Mouse (Mus musculus) naive thymus-derived CD4-positive, alpha-beta T cell, adult 2 months (primary cell): Measurements from ENCODE around the gene Rnf126.

ENCODE experiments used
- DNase-seq: peaks from one replicate; pipeline ENCODE4 v3.0.0-alpha.2; 2011; ENCODE audit warnings: low read depth

Rnf126 gene

DNA sequence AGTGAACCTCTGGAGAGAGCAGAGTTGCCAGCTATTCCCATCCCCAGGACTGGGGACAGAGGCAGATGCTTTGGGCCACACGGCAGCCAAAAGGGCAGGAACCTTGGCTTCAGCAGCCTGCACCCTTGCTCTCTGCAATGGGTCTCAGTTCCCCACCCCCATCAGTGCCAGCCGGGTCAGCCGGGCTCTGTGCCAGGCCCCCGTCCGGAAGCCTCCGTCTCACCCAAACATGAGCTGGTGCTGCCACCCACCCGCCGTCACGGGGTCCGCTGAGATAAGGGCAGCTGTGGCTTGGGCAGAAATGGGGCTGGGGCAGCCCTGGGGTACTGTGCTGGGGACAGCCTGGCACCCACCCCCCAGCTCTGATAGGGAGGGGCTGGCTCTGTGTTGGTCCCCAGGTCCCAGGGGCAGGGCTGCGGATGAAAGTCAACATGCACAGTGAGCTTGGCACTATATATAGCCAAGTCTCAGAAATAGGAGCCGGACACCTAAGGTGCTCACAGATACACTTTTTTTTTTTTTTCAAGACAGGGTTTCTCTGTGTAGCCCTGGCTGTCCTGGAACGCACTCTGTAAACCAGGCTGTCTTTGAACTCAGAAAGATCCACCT is 37.3 kb downstream of the Rnf126 start:
- no peak for DNase-seq

DNA sequence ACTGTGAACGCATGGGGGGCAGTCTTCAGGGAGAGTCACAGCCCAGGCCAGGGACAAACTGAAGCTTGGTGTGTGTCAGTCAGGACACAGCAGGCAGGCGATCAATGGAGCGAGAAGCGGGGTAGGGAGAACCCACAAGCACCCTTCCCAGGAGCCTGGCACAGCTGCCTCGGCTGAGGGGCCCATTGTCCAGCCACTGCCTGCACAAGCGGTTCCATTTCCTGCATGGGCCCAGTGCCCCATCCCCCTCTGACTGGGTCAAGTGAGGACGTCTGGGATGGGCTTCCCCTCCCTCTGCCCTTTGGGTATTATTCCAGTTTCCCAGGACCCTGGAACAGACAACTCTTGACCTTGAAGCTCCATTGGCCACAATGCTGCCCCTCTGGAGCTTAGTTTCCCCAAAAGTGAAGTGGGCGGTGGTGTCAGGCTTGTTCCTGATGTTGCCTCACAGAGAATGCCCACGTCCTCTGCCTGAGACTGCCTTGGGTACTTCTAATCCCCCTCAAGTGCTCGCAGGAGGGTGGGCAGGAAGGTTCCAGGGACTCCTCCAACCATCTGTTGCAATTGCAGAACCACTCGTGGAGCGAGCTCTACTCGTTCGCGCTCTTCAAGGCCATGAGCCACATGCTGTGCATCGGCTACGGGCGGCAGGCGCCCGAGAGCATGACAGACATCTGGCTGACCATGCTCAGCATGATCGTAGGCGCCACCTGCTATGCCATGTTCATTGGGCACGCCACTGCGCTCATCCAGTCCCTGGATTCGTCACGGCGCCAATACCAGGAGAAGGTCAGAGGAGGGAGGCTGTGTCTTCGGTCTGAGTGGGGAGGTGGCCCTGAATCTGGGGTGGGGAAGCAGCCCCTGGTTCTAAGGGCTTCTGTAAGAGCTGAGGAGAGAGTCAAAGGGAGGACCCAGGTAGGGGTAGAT is 38.2 kb downstream of the Rnf126 start:
- no peak for DNase-seq

DNA sequence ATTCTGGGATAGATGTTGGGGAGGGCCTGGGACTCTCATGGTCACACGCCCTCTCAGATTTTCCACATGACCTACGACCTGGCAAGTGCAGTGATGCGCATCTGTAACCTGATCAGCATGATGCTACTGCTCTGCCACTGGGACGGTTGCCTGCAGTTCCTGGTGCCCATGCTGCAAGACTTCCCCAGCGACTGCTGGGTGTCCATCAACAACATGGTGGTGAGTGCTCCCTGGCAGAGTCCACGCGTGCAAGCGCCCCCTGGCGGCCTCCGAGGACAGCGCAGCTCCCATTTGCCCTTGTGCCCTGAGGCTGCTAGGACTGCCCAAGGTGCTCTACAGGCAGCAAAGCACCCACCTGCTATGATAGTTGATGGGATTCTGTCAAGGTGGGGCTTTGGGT is 40.7 kb downstream of the Rnf126 start:
- peak; percentile 61 for DNase-seq

DNA sequence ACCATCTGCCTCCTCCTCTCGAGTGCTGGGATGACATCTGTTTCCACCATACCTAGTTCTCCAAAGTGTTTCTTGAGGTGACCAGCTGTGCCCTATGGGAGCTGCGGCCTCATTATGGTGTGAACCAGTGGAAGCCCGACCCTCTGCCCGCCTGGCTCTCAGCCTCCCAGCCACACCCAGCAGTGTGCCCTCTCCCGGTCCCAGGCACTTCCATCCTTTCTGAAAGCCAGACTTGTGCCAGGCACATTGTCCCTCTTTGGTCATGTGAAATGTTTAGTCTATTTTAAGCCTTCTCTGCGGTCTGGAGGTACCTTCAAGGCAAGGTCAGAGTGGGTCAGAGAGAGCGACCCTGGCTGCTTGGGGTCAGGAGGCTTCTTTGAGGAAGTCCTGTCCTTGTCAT is 43.1 kb downstream of the Rnf126 start:
- DNase-seq, result no peak

DNA sequence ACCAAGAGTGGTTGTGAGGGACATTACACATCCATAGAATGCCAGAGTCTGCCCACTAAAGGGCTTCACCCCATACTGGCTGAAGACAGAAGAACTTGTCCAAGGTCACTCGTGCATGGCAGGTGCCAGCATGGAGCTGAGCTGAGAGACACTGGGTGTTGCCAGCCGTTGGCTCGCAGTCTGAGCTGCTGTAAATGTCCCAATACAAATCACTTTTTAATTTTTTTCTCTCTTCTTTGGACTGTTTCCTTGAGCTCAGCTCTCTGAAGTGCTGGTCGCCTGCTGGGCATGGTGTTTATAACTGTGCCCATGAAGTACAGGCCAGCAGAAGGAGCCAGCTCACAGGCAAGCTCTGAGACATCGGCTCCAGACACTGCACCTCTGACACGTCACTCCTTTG is 43.7 kb downstream of the Rnf126 start:
- DNase-seq, result no peak

DNA sequence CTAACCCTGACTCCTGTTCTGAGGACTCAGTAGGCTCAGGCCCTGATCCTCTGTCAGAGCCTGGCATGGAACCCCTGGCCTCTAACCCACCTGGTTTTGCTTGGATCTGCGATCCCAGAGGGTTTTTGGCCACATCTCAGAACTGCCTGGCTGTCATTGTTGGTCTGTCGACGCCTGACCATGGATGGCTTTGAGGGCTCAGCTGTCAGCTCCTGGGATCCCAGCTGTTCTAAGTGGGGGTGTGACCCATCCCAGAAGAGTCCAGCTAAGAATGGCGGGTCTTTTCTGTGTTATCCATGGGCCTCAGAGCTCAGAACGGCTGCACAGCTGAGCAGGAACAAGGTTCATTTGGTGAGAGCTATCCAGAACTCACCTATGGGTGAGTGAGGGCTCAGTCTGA is 45.7 kb downstream of the Rnf126 start:
- DNase-seq, result no peak

DNA sequence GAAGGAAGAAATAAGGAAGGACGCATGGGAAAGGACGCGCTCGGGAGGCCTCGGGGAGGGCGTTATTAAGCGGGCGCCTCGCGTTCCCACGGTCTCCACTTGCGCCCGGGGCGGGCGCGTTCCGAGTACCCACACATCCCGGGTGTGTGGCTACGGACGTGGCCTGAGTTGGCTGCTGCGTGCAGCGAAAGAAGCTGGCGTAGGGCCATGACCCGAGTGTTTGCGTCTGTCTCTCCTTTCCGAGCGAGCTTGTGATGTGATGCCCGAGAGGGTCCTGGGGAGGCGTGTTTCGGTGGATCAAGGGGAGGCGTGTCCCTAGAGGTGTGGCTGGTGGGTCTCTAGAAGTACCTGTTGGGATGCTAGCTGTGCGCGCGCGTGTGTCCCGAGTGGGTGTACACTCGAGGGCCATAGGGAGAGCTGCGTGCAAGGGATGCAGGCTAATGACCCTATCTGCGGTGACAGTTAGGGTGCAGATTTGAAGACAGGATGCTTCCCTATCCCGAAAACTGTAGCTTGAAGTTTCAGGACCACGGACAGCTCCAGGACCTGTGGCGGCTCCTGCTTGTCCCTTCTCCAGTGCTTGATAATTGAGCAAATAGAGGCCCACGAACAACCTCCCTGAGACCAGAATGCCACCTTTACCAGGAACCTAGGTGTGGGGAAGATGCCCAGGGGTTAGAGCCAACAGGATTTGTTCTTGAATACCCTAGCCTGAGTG is 49.0 kb downstream of the Rnf126 start:
- peak; percentile 69 for DNase-seq

DNA sequence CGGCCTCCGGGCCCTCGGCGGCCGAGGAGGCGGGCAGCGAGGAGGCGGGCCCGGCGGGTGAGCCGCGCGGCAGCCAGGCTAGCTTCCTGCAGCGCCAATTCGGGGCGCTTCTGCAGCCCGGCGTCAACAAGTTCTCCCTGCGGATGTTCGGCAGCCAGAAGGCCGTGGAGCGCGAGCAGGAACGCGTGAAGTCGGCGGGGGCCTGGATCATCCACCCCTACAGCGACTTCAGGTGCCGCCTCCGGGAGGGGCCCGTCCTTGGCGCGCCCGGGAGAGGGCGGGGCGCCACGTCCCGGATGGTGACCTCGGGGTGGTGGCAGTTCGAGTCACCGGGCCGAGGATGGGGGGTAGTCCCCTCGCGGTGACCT is 49.8 kb downstream of the Rnf126 start:
- DNase-seq, result no peak

DNA sequence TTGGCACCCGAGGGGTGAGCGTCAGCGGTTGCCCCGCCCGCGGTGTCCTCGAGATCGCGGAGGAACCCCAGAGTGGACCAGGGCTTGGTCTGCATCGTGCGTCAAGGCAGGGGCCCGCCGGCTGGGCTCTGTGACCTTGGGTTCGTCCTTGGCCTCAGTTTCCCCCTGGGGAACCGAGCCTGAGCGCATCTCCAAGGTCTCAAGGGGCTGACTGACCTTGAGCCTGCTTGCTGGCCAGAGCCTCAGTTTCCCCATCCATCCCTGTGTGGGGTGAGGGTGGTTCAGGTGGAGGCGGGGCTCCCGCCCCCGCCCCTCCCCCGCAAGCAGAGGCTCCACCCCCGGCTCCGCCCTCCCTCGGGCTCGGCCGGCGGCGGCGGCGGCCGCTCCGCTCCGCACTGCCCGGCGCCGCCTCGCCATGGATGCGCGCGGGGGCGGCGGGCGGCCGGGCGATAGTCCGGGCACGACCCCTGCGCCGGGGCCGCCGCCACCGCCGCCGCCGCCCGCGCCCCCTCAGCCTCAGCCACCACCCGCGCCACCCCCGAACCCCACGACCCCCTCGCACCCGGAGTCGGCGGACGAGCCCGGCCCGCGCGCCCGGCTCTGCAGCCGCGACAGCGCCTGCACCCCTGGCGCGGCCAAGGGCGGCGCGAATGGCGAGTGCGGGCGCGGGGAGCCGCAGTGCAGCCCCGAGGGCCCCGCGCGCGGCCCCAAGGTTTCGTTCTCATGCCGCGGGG is 50.3 kb downstream of the Rnf126 start, which contains the start of gene Hcn2:
Gene Hcn2 (plus strand): TSS at position 381 of the 734 bp plus-strand sequence.
- DNase-seq, result no peak

DNA sequence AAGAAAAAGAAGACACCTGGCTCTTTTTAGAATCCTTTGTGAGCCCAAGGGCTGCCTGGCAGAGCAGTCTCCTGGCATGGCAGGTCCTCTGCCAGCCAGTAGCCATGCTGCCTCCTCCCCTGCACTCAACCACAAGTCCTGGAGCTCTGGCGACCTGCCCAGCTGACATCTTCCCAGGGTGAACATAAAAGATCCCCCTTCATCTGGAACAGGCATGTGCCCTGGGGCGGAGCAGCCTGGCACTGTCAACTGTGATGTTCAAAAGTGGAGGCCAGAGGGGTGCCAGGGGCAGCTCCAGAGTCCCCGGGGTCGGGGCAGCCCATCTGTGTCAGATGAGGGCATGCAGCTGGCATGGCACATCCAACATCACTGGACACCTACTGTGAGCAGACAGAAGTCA is 51.8 kb downstream of the Rnf126 start:
- DNase-seq, result no peak

DNA sequence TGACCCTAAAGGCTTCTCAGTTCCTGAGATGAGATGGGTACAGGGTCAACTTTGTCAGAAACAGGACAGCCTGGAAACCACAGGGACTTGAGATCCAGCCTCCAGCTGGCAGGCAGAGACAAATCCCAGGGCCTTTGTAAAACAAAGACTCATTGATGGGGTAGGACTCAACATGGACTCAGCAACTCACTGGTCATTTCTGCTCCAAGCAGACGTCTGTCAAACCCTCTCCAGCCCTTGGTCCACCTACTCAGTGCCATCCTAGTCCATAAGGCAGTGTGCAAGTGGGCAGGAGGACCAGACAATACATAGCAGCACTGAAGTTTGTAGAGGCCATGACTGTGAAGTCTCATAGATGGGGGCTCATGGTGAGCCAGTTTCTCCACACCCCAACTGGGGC is 53.6 kb downstream of the Rnf126 start:
- no peak for DNase-seq

DNA sequence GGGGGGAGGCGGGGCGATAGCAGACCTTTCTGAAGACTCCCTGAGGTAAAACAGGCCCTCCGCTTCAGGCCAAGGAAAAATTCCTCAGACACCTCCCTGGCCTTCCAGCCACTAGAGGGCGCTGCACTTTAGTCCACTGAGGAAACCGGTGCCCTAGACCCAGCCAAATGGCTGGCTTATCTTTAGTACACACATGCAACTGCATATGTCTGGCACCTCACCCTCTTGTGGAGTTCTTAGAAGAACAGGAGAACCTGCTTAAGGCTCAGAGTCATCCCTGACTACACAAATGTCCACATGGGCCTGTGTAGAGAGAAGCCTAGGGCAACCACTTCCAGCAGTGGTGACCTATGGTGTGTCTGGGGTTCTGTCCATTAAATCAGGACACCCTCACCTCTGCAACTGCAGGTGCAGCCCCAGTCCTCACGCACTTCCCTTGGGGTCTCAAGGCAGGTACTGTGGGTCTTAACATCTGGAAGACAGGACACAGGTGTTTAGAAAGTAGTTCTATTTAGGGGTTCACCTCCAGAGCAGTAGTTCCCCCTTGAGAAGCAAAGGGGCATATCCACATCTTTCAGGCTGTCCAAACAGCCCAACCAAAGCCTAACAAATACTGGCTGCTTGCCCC is 54.1 kb downstream of the Rnf126 start:
- peak; percentile 84 for DNase-seq

DNA sequence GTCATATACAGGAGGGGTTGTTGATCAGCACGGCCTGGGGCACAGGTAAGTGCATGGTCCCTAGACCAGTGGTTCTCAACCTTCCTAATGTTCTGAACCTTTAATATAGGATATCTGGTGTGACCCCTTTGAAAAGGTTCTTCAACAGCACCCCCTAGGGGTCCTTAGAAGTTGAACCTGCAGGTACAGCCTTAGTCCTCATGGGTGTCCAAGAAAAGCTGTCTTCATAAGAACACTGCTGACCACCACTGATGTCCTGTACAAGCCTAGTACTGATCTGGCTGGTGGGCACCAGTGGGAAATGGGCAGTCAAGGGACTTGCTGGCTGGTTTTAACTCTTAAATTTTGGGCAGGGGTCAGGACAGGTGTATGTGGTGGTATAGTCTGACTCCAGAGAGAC is 54.7 kb downstream of the Rnf126 start:
- DNase-seq, result peak; percentile 68

DNA sequence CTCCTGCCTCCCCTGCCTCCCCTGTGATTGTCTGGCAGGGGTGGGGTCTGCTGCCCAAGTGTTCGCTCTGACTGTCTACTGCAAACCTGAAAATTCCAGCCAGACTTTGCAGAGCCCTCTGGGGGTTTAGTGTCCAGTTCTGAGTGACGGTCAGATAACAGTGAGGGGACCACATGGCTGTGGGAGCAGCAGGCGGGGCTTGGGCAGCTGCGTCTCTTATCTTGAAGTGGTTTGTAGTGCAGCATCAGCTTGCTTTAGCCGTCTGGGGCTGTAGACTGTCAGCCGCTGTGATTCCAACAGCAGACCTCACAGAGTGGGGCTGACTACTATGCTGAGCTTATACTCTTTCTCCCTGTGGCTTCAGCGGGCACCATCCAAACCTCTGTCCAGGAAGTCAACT is 57.4 kb downstream of the Rnf126 start:
- DNase-seq, result no peak

DNA sequence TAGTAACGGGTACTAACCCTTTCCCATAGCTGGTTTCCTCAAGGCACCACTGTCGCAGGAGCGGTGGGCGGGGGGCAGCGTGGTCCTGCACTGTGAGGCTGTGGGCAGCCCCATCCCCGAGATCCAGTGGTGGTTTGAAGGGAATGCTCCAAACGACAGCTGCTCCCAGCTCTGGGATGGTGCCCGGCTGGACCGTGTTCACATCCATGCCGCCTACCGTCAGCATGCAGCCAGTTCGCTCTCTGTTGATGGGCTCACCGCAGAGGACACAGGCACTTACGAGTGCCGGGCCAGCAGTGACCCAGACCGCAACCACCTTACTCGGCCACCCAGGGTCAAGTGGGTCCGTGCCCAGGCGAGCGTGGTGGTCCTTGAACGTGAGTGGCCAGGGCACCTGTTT is 58.1 kb downstream of the Rnf126 start:
- no peak for DNase-seq
